Mouse (Mus musculus): ENCODE results near the gene Cebpz.

Cebpz gene

DNA sequence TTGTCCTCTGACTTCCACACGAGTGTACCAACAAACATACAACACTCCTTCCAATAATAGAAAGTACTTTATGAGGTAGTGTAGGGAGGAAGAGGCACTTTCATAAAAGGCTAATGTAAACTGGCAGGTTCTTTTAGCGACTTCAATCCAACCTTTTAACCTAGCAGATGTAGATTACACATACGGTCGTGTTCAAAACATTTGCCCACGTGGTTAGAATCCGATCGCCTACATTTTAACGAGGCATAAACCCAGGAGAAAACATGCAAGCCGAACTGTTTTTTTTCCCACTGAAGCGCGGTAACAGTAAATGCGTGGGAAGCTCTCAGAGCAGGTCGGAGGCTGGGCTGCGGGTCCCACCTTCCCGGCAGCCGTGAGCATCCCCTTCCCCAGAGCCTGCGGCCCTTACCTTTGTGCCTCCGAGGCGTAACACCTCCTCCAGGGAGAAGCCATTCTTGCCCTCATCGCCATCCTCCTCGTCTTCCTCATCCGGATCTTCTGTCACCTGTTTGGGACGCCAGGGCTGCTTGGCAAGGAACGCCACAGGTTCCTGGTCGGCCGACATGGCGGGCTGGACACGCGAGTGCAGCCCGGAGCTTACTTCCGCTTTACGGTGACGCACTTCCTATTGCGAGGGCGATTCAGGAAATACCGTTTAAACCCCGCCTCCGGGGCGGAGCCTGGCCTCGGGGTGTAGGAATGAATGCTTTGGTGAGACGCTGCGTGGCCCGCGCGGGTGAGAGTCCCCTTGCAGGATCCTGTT is at the start of gene Cebpz, which contains the start of gene Ndufaf7:
TSS of gene Cebpz (minus strand) at position 601 of the 763 bp plus-strand sequence.
TSS of gene Ndufaf7 (plus strand) at position 671 of the 763 bp plus-strand sequence.
- peak; percentile 97 for DNase-seq (ENCODE audit: extremely low spot score)

DNA sequence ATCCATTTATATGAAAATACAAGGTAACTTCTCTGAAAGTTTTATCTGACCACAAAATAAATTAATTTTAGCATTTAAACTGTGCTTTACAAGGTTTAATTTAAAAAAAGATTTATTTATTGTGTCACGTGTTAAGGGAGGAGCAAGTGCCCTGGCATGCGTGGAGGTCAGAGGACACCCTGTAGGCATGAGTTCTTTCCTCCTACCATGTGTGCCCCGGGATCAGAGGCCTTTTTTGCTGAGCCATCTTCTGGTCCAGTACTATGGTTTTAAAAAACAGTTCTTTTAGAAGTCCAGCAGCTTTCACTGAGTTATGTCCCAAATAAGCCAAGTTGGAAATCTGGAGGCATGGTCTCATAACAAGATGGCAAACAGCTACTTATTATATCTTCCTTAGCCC is 46.9 kb upstream of the Cebpz start:
- no peak for DNase-seq (ENCODE audit: extremely low spot score)

DNA sequence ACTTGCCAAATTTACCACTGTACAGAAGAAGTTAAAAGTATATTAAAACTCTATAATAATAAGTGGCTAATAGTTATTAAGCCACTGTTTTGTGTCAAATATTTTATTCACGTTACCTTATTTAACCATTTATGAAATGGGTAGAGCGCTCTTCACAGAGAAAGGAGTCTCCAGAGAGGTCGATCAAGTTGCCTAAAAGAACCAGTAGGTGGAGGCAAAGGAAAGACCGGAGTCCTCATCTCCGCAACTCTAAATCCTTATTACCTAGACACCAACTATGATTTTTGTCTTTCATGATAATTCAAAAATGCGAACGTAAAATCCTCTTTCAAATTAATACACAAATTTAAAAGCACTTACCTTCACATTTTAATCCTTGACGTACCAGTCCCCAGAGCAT is 46.3 kb upstream of the Cebpz start:
- DNase-seq (ENCODE audit: extremely low spot score): no peak

DNA sequence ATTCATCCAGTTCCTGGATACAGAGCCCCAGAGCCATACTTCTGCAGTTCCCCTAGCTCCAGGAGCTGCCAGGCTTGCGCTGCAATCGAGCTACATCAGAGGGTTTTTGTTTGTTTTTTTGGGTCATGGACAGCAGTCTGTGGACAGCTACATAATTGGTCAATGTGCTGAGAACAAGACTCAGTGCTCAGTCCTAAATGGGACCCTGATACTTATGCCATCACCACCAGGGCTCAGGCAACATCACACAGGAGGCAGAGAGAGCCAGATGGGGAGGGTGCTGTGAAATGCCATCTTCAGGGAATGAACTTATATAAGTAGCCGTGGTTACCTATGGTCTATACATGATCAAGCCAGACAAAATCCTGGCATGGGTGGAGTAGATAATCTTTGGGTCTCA is 31.6 kb upstream of the Cebpz start:
- no peak for DNase-seq (ENCODE audit: extremely low spot score)

DNA sequence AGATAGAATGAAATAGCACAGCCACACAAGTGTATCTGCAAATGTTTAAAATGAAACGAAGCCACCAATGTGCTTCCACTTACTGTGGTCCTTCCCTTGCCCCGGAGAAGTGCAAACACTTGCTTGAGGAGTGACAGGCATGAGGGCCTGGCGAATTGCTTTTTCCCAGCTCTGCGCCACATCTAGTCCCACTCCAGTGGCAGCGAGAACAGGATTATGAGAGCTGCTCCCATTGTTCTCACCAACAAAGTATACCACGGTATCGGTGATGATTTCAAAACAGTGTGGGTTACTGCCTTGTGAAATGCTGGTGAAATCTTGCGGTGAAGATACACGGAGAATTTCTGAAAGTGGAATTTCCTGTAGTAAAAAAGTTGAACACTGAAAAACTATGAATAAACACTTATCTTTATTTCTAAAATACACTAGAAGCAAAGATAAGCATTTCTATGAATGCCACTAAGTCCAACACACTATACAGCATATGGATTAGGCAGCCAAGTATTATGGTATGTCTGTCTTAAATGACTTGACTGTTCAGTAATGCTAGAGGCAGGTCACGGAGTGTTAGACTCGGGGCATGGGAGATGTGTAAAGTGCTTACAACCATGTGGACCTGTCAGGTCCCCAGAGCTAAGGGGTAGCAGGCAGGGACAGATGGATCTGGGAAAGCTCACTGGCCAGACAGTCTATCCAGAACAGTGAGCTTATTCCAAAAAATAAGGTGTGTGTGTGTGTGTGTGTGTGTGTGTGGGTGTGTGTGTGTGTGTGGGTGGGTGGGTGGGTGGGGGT is 29.4 kb upstream of the Cebpz start:
- no peak for DNase-seq (ENCODE audit: extremely low spot score)

DNA sequence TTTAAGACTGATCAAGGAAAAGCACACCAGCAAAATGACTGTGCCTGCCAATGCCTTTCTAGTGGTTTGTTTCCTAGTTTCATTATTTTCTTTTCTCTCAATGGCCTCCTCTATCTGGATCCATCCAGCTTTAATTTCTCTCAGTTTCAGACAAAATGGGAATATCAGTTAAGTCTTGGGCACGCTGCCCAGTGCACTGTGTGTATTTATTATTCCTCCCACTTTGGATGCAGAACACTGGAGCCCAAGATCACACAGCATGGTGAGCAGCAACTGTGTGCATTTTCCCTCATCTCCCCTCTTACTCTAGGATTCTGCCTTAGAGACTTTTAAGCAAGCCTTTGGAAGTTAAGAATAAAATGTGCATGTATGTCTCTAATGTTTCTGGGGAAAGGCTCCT is 27.5 kb upstream of the Cebpz start:
- no peak for DNase-seq (ENCODE audit: extremely low spot score)

DNA sequence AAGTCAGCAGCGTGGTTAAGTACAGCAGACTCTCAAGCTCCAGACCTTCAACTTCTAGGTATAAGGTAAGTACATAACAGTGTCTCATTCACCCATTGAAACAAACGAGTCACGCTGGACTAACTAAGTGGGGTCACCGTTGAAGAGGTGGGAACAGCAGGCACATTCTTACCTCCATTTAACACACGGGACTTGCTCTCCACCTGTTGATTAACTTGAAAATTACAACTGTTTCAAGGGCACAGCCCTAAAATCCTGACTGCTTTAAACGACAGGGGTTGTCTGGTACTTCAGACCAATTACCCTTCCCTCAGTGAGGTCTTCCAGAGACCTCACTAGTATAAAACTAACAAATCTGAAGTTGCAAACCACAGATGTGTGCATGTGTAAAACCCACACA is 22.6 kb upstream of the Cebpz start:
- no peak for DNase-seq (ENCODE audit: extremely low spot score)

DNA sequence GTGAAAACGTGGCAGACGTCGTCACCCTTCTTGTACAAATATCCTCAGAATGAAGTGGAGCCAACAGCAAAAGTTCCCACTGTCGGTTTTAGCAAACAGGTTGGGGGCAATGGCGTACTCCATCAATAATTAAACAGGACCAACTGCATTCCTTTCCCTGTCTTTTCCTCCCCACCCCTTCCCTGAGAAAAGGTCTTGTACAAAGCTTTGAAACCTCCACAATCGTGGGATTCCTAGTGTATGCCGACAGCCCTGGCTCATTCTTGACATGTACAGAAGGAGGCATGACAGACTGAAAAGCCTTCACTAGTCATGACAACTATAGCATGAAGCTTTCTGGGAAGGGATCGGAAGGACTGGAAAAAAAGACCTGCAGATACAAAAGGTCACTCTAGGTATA is 16.4 kb upstream of the Cebpz start:
- no peak for DNase-seq (ENCODE audit: extremely low spot score)

DNA sequence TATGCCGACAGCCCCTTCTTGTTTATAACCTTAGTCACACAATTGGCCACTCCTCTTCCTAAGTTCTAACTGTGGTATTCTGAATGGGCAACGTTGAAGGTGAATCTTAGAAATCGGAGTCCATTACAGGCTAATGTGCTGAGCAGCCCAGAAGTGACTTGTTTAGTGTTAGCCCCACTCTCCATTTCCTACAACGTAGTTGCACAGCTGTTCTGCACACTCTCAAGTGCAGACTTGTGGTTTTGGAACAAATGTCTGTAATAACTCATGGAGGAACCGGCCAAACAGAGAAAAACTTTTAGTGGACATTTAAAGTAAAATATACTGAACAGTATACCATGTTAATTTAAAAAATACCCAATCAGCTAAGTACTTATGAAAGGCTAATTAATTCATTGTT is 15.2 kb upstream of the Cebpz start:
- no peak for DNase-seq (ENCODE audit: extremely low spot score)

DNA sequence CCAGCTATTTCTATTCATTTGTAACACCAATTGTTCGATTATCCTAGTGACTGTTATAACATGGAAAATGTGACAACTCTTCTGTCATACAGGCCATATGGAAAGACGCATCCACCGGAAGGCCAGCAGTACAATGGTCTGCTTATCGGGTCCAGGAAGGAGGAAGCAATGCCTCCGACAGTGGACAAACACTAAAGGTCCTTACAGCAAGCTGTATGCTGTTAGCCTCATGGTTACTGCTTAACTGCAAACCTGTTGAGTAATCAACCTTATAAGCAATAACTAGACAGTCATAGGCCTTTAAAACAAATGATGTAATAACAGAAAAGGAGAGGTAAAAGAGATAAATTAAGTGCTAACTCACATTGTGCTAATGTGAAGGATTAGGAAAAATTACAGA is 14.4 kb upstream of the Cebpz start:
- no peak for DNase-seq (ENCODE audit: extremely low spot score)

DNA sequence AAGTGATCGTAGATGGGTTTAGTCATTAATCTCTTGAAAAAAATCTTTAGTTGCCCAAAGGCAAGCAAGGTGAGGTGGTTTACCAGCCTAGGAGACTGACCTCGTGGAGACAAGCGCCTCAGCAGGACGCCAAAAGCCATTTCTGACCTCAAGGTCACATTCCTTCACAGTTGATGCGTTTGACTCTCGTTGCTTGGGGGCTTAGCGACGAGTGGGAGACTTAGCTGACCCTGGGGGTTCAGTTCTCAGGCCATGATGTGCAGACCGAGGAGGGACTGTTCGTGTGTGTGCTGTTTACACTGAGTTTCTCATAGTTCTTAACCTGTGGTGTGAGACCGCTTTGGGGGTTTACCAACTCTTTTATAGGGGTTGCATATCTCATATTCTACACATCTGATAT is 5.7 kb upstream of the Cebpz start:
- no peak for DNase-seq (ENCODE audit: extremely low spot score)

DNA sequence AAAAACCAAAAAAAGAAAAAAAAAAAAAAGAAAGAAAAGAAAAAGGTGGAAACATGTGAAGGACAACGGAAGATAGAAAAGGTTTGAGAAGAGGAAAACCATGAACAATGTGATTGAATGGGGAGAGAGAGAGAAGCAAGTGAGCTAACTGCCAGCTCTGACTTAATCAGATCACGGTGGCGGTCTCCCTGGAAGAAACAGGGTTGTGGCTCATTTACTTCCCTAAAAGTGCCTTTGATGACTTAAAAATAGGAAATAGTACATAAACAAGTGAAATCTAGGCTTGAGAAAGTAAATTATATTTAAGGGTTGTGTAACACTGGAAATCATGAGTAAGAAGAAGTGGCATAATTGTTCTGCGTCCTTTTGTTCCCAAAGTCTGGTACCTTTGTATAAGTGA is 2.1 kb upstream of the Cebpz start:
- DNase-seq (ENCODE audit: extremely low spot score): no peak

DNA sequence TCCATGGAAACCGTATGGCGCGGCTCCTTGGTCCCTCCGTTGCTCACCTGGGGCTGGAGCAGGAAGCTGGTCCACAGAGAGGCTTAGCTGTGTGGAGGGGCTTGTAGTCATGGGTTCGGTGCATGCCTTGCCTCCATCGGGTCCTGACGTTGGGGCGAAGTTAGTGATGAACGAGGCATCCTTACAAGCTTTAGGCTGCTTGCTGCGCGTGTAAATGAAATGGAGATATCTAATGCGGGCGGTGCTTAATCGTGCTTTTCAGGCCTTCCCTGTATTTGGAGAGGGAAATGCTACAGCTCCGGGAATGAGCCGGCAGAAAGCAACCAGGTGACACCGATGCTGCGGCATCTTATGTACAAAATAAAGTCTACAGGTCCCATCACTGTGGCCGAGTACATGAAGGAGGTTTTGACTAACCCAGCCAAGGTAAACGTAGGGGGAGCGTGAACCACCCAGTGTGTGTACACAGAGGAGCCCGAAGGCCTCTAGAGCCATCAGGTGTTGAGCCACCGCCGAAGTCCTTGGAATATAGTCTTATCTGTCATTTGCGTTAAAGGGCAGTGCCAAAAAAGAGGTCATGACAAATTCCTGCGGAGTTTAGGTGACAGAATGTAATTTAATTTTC is 475 bp upstream of the Cebpz start:
- no peak for DNase-seq (ENCODE audit: extremely low spot score)

DNA sequence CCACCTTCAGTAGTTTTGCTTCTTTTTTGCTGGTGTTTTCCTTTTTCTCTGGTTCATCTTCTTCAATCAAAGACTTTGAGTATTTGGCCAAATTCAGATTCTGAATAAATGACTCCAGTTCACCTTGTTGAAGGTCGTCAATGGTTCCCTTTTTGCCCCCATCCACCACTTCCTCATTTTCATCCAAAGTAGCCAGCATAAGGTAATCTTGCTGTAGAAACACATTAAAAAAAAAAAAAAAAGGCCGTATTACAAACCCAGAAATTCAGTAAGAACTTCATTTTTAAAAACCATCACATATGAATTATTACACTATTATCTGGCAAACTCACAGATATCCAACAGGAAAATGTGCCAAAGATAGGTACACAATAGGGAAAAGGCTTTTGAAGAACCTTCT is 1.0 kb downstream of the Cebpz start:
- DNase-seq (ENCODE audit: extremely low spot score): no peak

DNA sequence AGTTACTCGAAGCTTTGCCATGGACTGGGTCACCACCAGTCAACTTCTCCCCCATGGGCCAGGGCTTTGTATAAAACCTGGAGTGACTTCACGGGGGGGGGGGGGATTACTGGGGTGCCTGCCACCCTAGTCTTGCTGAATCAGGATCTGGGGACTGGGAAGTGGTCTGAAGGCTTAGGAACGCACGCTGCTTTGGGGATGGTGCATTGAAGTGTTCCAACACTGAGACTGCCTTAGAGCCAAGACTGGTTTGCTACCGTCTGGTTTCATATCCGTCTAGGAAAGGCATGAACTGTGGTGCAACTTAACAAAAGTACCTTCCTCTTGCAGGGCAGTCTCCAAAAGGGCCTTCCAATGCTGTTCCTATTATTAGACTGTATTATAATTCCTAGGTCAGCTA is 19.2 kb downstream of the Cebpz start:
- DNase-seq (ENCODE audit: extremely low spot score): no peak

DNA sequence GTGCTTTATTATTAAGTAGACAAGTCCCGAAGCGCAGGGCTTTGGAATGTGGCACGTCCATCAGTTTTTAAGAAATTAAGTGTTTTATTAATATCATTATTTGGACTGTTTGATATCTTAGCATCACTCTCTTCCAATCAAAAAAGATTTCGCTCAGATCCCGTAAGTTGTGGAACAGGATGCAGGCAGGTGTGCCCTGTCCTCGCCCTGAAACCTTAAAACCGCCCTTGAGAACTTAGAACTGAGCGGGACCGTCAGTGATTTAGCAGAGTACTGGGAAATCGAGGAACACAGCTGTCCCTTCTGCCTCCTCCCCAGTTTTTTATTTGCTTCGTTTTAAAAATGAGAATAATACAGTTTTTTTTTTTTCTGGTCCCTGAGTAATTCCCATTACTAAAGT is 20.0 kb downstream of the Cebpz start:
- no peak for DNase-seq (ENCODE audit: extremely low spot score)

DNA sequence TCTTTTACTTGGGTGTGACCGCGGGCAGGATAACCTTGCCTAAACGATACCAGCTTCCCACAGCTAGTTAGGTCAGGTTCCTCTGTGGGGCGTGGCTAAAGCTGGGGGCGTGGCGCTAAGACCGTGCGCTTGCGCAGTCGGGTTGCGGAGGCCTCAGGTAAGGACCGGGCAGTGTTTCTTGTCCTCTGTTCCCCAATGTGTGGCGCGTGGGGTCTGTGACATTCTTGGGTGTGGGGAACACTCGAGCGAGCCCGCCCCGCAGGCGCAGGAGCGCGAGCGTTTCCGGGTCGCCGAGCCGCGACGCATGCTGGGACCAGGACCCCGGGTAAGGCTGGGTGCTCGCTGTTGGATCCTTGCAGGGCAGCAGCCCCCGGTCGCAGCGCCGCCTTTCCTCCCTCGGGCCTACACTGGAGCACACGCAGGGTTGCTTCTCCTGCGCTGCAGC is 20.5 kb downstream of the Cebpz start, which contains the start of gene Cebpzos:
TSS of gene Cebpzos (plus strand) at position 132 of the 445 bp plus-strand sequence.
- peak; percentile 92 for DNase-seq (ENCODE audit: extremely low spot score)

DNA sequence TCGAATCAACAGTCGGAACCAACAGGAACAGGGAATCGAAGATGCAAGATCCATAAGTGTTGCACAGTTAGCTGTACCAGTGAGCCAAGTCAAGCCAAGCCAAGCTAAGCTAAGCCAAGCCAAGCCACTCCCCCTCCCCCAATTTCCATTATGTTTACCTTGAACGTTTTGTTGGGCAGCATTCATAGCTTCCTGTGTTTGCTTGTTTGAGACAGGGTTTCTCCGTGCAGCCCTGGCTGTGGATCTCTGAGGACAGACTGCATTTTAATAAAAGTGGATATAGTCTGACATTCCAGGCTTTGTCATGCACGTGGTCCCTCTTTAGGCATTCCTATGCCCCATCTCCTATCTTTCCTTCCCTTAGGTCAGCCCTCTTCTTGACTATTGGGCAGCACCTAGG is 21.1 kb downstream of the Cebpz start:
- no peak for DNase-seq (ENCODE audit: extremely low spot score)

DNA sequence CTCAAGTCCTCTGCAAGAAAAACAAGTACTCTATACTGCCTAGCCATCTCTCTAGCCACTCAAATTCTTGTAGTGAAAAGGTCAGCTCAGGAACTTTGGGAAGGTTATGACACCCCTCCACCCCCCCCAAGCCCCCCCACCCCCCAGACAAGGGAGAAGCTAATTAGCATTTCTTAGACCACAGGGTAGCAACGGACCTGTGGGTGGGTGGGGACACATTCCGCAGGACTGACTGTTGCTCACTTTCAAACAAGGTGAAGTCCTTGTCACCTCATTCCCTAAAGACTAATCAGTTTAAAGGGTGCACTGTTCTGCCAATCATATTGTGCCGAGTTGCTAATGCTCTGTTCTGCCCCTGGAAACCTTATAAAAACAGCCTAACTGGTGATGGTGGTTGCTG is 22.9 kb downstream of the Cebpz start:
- no peak for DNase-seq (ENCODE audit: extremely low spot score)

DNA sequence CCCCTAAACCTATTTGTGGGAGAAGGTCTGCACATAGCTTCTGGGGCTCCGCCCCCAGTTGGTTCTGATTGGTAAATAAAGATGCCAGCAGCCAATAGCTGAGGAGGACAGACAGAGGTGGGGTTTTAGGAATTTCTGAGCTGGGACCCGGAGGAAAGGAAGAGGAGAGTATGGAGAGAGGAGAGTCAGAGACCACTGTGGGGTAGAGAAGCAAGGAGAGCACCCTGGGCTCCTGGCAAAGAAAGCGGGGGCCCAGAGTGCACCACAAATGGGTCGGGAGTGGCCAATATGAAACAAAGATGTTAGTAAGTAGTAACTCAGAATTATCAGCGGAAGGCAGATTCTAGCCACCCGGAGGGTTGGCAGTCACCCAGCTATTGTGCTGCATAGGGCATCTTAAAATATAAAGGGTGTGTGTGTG is 24.0 kb downstream of the Cebpz start:
- peak; percentile 44 for DNase-seq (ENCODE audit: extremely low spot score)

DNA sequence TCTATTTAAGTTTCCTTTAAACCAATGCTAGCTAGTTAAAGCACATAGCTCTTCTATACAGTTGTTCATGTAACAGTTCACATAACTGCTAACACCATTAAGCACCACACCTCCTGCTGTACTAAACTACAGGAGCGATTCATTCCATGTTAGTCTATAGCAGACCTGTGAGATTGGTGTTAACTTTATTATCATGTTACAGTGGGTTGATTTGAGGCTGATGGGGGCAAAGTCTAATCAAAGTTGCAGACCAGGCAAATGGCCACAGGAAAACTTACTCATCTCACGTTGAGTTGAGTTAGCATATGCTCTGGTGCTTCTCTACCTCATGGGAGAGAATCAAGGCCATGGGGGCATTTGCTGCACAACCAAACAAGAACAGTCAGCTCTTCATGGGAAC is 27.5 kb downstream of the Cebpz start:
- DNase-seq (ENCODE audit: extremely low spot score): no peak

DNA sequence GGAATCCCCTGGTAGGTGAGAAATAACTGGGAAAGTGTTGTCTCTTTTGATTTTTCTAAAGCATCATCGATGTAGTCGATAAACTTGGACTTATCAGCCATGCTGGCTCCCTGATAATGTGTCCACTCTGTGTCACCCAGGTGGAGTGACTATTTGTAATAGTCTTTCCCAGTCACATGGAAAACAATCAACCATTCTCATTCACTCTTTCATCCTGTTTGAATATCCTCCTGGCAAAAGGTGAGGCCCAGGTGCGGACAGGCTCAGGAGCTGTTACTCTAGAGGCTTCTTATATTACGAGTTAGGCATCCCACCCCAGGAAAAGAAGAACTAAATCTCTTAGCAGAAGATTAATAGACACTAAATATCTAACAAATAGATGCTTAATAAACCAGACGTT is 30.0 kb downstream of the Cebpz start, which contains the start of gene Sult6b1:
TSS of gene Sult6b1 (minus strand) at position 101 of the 400 bp plus-strand sequence.
- no peak for DNase-seq (ENCODE audit: extremely low spot score)

DNA sequence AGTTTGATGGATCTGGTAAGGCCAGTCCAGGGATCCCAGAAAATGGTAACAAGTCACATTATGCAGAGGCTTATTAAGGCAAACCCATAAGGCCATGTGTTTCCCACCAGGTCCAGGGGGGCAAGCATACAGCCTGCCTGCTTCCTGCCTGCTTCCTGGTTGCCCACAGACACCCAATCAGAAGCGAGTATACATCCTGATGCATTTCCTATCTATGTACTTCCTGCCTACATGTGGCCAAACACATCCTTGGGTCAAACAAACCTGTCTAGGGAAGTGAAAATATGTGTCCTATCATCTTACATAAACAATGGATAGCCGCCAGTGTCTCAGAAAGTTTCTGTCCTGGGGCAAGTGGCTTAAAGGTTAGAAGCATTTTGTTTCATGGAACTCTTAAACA is 33.7 kb downstream of the Cebpz start:
- no peak for DNase-seq (ENCODE audit: extremely low spot score)
